Mouse (Mus musculus) layer of hippocampus, adult 9-10 months (tissue): ENCODE results near the gene Tas1r2.

ENCODE experiments used
- DNase-seq: peaks from one replicate; pipeline ENCODE4 v3.0.0; 2022; ENCODE audit warnings: low spot score

Tas1r2 gene

DNA sequence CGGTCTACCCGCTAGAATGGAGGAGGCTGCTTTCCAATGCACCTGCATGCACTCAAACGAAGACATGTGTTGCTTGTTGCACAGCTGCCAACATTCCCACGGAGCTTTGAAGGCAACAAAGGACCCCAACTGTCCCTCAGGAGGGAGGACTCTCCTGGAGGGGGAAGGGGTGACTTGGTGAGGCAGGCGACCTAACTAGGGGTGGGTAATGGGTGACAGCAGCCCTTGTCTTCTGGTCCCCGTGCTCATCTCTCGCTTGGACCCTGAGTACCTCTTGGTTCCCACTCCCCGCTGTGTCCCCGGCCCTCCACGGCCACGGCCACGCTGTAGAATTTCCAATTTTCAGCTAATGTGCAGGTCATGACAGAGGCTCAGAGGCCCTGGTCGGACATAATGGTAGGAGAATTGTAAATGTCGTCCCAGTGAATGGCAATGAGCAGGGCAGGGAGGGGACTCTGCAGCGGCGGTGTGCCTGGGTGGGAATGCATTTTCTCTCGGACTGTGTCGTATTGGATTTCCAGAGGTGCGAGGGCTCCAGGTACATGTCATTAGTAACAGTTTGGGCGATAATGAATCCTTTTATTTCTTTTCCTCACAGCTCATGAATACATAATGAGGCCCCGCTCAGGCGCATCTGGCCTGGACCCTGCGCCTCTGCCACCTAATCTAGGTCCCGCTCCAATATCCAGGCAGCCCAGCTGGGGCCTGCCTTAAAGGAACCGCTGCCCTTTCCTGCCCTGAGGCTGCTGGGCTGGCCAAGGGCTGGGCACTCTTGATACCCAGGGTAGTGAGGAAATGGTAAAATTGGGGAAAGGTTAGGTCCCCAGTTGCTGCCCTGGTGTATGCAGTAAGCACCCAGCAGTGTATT lies 57.4 kb downstream of the Tas1r2 start:
- no peak for DNase-seq

DNA sequence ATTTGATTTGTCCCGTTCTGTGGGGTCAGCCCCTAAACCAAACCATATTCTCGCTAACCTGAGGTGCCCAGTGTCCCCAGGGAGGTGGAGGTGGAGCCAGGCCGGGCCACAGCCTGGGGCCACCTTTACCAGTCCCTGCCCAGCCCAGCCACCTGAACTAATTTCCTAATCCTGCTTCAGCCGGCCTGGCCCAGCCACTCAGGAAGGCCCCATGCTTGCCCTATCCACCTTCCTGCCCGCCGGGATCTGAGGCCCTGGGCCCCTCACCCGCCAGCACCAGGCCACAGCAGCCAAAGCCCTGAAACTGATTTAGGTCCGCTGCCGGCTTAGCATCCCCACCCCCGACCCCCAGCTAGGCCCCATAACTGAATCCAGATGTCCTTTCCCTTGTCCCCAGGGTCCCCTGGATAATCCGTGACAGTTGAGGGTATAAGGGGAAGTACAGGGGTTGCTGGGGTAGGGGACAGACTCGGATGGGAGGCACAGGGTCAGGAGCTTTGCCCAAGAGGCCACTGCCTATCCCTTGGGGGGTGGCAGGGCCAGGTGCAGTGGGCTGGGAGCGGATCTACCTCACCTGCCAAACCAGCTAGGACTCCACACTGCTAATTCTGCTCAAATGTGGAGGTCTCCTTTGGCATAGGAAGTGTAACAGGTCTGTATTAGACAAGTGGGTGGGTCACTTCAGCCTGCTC lies 62.0 kb downstream of the Tas1r2 start:
- DNase-seq = no peak

DNA sequence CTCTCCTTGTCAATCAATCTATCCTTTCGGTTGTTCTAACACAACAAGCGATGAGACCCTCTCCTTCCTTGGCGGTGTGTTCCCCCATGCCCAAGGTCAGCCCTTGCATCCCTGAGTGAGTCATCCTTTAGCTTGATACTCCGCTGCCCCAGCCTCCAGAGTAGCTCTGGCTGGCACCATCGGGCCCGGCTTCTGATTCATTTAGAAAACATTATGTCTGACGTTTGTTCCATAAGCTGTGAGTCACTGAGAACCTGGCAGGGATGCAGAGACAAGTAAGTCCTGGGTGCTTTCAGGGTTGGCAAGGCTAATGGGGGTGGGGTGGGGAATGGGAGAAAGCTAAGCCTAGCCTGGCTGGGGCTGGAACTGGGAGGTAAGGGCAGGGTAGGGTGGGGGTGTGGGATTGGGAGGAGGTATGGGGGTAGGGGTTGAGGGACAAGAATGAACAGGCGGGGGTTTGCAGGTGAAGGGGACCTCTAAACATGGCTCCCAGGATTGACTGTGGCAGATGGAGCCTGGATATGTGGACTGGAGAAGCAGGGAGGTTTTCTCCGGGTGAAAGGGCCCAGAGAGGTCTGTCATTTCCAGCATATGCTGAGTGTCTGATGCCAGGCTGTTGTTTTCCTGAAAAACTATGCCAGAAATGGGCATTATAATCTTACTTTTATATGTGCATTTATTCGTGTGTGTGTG lies 63.3 kb downstream of the Tas1r2 start:
- DNase-seq = peak; percentile 18

DNA sequence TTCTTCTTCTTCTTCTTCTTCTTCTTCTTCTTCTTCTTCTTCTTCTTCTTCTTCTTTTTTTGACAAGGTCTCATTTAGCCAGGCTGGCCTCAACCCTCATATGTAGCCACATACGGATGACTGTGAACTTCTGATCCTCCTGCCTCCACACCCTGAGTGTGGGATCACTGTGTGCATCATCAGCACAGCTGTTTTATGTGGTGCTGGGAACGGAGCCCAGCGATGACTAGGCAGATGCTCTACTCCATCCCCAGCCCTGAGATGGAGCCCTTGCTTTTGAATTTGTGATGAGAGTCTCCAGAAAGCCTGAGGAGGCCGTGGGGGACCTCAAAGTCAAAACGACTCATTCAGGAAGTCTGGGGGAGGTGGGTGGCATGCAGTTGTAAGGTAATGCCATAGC lies 65.6 kb downstream of the Tas1r2 start:
- no peak for DNase-seq
